17 mouse cellular contexts compared by ENCODE assay signal in genomic region chr2:144050146-144050680, GRCm38 (mm10). TPM values are rescaled to one million over a fixed set of nuclear protein-coding genes. Genes with fewer than 3 reads are reported as not detected.
"Had no signal": no experiment of that assay in that cellular context is flagged by ENCODE, and none has a peak within 500 bp of the region (broad histone marks: within the 10 kb centered on the region; RNA-seq: fewer than 3 reads in every experiment).

No protein-coding gene starts in this region.

- H3K36me3 ChIP-seq: kidney, embryonic 15.5 days; limb, embryonic 15.5 days; midbrain, embryonic 10.5 days had no signal

- ATAC-seq: intestine, embryonic 16.5 days had no signal

- H3K27ac ChIP-seq: kidney, embryonic 15.5 days; limb, embryonic 15.5 days; liver, embryonic 14.5 days; midbrain, embryonic 10.5 days had no signal

- H3K9ac ChIP-seq: kidney, embryonic 15.5 days; limb, embryonic 15.5 days; liver, embryonic 14.5 days had no signal

- H3K27me3 ChIP-seq: kidney, embryonic 15.5 days; limb, embryonic 15.5 days had no signal

- DNase-seq: kidney, adult 2 months; kidney, postnatal 14 days; left cerebral cortex, postnatal 4 days; lung, adult 18-20 months; midbrain, embryonic 14.5 days; right cerebral cortex, postnatal 25 days; thymus, postnatal 36 days had no signal

- H3K4me2 ChIP-seq: kidney, embryonic 15.5 days; limb, embryonic 15.5 days had no signal

- H3K9me3 ChIP-seq: kidney, embryonic 15.5 days; limb, embryonic 15.5 days; midbrain, embryonic 10.5 days had no signal

- H3K4me3 ChIP-seq: kidney, embryonic 15.5 days; limb, embryonic 15.5 days; midbrain, embryonic 10.5 days had no signal

RNA-seq across cellular contexts. Expression of gene Banf2, which starts 17.4 kb away (rescaled TPM):
- polyA plus RNA-seq: intestine, embryonic 16.5 days; kidney, adult 2 months; kidney, embryonic 15.5 days; large intestine, adult 2 months; limb, embryonic 15.5 days; liver, embryonic 14.5 days; lung, embryonic 16.5 days; midbrain, embryonic 10.5 days; midbrain, embryonic 14.5 days; neural tube, embryonic 14.5 days; stomach, embryonic 14.5 days; thymus, postnatal 0 days had no signal
